Mouse (Mus musculus) left cerebral cortex, postnatal 10 days (tissue): ENCODE results near the gene Parp4. TPM values are rescaled to one million over a fixed set of nuclear protein-coding genes. Genes with fewer than 3 reads are reported as not detected.

Experiments used
- DNase-seq, 2 experiments: peaks; one replicate each; pipeline ENCODE4 v3.0.0; 2021 to 2022; ENCODE audit warnings: low spot score in 2 of 2, mixed read lengths in 1 of 2; ENCODE audit errors: extremely low spot score in 1 of 2
- intact Hi-C: fragments of 180-260 bp; cut with DNase I; formaldehyde crosslinking; loops from one replicate; pipeline ENCODE4 v1.15.1; 2025
- total RNA-seq, 2 experiments: library from RNA; stranded (reverse); gene quantifications; 2 replicates each; pipeline ENCODE4 v1.2.3; 2021

The Parp4 gene
- total RNA-seq, 2 experiments from 2014 or later, result 1.8 to 3.6 TPM

DNA sequence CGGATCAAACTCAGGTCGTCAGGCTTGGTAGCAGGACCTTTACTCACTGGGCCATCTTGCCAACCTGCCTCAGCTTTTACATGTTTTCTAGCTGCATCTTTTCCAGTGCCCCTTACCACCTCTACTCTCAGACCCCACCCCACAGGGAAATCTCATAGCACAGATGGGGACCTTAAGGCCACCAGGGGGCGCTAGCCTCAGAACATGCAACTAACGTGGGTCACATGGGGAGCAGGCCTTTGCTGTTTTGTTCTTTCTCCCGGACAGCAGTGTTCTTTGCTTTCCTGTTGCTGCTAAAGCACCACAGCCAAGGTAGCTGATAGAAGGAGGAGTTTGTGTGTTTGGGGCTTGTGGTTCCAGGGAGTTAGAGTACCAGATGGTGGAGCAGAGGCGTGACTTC lies 23.3 kb downstream of the Parp4 start:
- peak in 1 of 2 experiments; percentile 57 for DNase-seq
- intact Hi-C loops, result no loop called here

DNA sequence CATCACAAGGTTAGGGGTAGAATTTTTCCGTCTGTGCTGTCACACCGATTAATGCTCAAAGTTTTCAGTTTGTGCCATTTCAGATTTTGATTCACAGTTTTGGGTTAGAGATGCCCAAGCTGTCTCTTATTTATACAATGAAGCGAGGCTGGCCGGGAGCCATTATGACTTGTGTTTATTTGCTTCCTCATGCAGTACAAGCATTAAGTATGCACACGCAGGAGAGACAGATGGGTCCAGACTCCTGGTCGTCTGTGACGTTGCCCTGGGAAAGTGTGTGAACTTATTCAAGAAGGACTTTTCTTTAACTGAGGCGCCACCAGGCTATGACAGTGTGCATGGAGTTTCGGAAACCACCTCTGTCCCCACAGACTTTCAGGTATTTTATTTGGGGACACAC lies 26.6 kb downstream of the Parp4 start:
- no peak for DNase-seq
- intact Hi-C loops, result no loop called here

DNA sequence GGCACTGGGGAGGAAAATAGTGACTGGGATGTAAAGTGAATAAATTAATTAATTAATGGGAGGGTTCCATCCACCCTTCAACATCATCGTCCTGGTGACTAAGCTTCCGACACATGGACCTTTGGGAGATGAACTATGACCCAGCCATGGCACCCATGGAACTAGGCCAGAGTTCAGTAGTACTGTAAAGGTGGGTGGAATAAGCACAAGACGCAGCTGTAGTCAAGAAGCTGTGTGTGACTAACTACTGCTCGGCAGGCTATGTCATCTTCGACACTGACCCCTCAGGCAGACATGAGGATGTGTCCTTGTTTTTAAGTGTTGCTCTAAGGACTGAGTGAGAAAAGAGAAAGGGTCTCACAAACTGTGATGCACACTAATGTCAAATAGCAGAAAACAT lies 29.0 kb downstream of the Parp4 start:
- intact Hi-C loops, result no loop called here
- no peak for DNase-seq

DNA sequence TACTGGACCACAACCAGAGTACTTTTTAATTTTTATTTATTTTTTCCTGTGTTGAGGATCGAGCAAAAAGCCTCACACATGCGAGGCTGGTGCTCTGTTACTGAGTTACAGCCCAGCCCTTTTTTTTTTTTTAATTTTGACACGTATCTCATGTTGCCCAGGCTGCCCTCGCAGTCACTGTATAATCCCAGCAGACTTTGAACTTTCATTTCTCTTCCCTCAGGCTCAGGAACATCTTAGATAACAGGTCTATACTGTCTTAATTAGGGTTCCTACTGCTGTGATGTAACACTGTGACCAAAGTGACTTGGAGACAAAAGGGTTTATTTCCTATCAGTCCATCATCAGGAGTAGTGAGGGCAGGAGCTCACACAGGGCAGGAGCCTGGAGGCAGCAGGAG lies 29.7 kb downstream of the Parp4 start:
- intact Hi-C loops, result no loop called here
- no peak for DNase-seq

DNA sequence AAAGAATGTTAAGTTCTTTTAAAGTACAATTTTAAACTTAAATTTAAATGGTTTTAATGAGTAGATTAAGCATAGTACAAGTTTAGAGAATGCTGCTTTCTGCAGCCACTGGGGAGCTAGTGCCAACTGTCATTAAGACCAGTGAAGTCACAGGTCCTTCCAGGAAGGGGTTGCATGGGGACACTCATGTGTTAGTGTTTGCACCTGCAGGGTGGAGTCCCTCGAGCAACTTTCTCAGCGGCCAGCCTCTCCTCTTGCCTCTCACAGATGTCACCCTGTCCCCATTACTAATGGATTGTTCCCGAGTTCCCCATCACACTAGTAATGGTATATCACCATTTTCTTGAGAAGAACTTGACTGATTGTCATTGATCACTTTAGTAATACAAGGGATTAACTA lies 37.8 kb downstream of the Parp4 start:
- DNase-seq, result no peak
- intact Hi-C loops, result no loop called here

DNA sequence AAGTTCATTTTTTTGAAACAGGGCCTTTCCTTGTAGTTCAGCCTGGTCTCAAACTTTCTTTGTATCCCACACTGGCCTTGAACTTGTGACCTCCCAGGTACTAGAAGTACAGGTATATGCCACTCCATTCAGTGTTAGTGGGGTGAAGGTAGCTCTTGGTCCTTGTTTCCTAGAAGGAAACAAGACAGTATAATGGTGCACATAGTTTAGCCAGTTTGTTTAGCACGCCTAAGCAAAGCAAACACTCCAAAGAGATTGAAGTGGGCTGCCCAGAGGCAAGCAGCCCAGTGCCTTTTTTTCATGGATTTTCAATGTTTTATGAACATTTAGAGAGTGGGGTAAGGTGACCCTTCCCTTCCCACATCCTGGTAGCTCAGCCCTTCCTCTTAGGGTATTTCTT lies 42.1 kb downstream of the Parp4 start:
- intact Hi-C loops, result no loop called here
- no peak for DNase-seq

DNA sequence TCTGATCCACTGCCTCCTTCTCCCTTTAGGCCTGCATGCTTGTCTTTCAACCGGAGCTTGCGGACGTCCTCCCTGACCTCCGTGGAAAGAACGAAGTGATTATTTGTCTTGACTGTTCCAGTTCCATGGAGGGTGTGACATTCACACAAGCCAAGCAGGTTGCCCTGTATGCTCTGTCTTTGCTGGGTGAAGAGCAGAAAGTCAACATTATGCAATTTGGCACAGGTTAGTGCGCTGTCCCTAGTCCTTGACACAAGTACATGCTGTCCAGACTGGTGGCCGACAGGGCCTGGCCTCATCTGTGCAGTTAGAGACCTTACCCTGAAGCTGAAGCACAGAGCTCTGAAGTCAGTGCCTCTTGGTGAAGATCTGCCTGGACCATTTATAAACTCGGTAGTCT lies 45.0 kb downstream of the Parp4 start:
- DNase-seq, result no peak
- intact Hi-C loops, result no loop called here

DNA sequence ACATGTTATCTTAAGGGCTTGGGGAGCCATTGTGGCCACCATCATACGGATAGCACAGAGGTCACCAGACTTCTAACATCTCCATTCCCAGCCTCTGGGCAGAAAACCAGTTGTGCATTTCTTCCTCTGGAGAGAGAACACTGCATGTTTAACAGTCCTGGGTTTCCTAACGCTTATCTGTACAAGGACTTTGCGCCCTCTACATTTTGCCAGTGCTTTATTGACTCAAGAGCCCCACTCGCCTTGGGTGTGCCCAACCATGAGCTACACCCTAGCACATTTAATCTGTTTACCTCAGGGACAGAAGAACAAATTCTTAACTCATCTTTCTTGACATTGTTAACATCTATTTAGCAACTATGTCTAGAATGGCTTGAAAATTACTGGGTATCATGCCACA lies 50.8 kb downstream of the Parp4 start:
- intact Hi-C loops, result no loop called here
- DNase-seq, result no peak

DNA sequence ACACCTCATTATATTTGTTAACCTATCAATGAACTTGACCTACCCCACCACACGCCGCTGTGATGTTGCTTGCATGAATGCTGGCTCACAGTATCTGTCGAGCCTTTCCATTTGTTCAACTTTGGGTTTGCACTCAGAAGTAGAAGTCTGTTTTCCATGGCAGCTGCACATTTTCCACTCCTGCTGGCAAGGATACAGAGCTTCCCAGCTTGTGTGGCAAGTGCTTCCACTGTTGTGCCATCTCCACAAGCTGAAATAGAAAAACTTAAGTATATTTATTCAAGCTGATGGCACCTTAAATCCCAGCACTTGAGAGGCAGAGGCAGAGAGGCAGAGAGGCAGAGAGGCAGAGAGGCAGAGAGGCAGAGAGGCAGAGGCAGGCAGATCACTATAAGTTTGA lies 52.9 kb downstream of the Parp4 start:
- DNase-seq, result peak; percentile 29 to 67
- intact Hi-C loops, result no loop called here

DNA sequence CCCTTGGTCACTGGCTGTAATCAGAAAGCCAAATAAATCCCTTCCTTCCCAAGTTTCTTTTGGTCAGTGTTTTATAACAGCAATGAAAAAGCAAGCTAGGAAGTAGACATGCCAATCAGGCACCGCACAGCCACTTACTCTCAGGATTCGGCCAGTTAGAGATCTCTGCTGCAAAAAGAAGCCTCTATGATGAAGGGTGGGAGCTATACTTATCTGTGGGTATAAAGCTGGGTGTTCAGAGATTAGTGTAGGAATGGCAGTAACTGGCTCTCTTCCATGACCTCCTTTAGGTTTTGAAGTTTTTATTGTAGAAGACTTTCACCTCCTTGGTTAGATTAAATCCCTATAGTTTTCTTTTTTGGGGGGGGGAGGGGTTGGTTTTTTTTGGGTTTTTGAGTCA lies 55.7 kb downstream of the Parp4 start:
- no peak for DNase-seq
- intact Hi-C loops, result no loop called here

DNA sequence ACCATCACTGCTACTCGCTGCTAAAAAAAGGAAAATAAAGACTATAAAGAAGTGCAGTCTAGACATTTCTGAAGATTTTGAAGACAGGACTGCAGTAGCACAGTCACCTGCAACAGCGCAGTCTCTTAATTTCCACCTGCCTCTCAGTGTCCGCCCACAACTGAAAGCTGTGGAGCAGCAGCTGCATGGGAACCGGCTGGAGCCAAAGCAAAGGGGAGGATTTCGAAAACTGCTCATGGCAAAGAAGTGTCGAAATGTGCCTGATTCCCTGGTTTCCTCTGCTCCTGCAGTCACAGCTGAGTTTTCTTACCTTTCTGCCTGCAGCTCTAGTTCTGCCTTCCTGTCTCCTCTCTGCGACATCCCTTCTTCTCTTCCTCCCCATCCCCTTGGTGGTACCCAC lies 71.8 kb downstream of the Parp4 start:
- DNase-seq, result no peak
- intact Hi-C loops, result no loop called here

DNA sequence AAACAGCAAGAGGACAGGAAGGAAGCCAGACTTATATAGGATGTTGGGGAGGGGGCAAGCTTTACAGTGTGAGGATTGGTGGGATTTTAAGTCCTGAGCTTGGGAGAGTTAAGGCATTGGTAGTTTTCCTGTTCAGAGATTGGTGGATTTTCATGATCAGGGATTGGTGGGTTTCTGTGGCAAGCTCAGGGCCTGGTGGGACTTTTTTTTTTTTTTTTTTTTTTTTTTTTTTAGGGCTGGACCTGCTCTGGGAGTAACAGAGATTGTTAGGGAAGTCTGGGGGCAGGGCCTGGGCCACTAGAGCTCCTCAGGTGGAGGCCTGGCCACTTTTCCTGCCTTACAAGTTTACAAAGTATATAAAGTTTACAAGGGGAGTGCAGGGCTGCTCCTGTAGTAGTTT lies 74.0 kb downstream of the Parp4 start:
- DNase-seq, result no peak
- intact Hi-C loops, result no loop called here

DNA sequence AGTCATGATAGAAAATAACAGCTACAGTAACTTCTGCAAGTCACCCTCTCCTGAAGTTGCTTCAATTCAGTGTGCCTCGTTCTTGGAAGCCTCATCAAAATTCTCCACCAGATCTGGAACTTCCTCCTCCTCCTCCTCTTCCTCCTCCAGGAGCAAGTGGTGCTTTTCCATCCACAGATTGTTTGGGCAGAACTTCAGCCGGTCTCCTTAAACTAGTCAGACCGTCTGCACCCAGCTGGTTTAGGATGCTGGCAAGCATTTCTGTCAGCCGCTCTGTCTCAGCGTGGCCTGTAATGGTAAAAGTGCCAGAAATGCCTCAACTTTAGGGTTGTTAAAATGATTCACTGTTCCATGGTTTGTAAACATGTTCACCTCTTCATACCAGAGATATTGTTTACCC lies 90.2 kb downstream of the Parp4 start:
- no peak for DNase-seq
- intact Hi-C loops, result loop anchor here (5.0 to 10.0 kb wide), 2 partner anchors 88 to 291 kb away; partner anchors contain the start of genes Cenpj and Parp4

DNA sequence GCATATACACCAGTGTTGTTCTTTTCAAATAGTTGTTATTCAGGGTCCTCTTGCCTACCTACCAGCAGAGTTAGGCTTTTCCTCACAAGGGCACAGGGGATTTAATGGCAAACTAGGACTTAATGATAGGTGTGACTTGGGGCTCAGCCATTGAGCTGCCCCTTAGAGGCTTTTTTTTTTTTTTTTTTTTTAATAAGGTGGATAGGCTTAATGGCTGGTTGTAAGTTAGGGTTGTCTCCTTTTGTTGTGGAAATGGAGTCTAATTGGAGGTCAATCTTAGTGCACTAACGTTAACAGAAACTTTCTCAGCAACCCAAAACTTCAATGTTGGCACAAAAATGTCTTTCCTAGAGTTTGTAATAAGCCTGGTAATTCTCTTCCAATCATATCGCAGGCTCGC lies 91.5 kb downstream of the Parp4 start:
- intact Hi-C loops, result loop anchor here (5.0 to 10.0 kb wide), 2 partner anchors 90 to 292 kb away; partner anchors contain the start of genes Cenpj and Parp4
- DNase-seq, result no peak

DNA sequence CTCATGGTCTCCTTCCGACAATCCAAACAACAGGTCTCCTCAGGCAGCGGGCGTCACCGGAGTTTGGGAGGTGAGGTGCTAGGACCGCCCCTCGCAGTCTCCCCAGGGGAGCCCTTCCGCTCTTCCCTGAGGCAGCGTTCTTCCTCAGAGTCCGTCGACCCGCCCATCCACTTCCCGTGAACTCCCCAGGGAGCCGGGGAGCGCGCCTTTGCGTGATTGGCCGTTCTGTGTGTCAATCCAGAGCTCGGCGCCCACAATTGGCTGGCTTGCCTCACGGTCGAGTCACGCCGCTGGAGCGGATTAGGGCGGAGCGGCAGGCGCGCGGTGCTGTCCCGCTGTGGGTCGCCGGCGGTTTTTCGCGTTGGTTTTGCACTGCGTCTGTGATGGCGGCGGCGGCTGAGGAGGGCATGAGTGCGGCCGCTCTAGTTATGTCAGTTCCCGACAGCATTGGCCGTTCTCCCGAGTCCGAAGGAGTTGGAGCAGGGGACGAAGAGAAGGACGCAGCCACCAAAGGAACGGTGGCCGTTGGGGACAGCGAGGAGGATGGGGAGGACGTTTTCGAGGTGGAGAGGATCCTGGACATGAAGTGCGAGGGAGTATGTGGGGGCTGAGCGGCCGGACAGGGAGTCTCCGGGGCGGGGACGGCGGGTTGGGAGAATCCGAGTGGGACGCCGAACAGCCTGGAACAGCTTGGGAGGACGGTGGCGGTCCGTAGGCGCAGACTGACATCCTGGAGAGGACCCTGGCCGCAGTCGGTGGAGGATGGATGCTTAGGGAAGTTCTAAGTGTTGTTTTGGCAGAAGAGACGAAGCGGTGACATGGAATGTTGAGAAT lies 92.8 kb downstream of the Parp4 start, which contains the start of gene Mphosph8:
Gene Mphosph8, plus strand, starts transcription at position 280 of the 834 bp plus-strand sequence.
- DNase-seq, result peak; percentile 99 to 100
- intact Hi-C loops, result loop anchor here (5.0 to 10.0 kb wide), 2 partner anchors 91 to 293 kb away; partner anchors contain the start of genes Cenpj and Parp4

DNA sequence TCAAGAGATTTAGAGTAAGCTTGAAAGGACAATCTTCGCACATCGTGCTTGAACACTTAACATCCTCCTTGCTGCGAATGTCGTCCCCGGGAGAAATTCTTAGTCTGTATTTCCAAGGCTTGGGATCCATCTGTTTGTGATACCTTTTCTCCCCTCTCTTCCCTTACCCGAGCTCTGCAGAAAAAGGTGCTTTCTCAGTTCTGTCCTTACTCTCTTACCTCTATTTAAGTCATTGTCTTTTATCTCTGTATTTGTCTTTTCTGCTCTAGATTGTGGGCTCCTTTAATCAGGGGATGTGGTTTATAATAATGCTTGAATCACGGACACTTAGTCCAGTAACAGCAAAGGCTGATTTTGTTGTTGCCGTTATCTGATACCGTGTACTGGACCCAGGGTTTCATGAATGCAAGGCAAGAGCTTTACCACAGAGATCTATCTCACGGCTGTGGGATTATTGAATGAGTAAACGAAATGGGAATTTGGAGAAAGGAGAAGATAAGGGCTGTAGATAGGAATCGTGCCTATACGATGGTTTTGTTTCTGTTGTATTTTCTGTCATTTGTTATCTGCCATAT lies 93.7 kb downstream of the Parp4 start:
- no peak for DNase-seq
- intact Hi-C loops, result loop anchor here (5.0 to 10.0 kb wide), 2 partner anchors 92 to 294 kb away; partner anchors contain the start of genes Cenpj and Parp4

DNA sequence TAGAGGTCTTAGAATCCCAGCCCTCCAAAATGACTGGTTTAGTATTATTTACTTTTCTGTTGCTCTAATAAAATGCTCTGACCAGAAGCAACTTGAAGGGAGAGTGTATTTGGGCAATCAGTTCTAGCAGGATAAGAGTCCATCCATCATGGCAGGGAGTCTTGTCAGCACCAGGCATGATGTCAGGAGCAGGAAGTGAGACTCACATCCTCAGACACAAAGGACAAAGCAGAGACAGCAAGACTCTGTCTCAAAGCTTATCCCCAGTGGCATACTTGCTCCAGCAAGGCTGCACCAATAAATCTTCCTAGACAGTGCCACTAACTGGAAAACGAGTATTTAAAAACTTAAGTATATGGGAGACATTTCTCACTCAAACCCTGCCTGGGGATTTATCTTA lies 110.0 kb downstream of the Parp4 start:
- intact Hi-C loops, result no loop called here
- DNase-seq, result no peak

DNA sequence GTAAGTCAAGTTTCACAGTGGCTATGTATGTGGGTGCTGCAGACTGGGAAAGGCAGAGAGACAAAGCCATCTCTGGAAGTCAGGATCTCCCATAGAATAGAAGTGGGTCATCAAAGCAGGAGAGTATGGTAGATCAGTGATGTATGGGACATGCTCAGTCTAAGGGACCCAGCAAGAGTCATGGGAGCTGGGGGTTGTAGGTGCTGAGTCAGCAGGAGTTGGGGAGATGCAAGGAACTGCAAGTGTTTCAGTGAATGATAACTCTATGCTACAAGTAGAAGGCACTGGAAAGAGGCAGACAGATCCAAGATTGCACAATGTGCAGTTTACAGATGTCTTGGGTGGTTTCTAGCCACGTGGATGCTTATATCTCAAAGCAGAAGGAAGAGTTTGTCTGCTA lies 113.7 kb downstream of the Parp4 start:
- DNase-seq, result no peak
- intact Hi-C loops, result no loop called here

DNA sequence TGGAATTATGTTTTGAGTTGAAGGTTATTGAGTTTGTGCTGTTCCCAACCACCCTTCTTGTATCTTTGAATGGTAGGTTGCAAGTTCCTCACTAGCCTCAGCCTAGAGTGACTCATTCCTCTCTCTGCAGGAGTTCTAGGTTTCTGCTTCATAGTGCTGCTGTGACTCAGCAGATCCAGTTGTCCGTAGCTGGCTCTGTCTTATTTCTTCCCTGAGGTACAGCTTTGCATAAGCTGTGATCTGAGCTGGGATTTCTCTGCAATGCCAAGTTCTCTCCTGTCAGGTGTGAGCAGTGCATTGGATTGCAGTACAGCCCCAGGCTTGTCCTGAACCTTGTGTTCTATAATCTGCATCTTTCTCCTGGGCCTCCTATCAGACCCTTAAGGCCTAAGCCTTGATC lies 114.3 kb downstream of the Parp4 start:
- intact Hi-C loops, result loop anchor here (10.0 kb wide), 1 partner anchor 255 kb away; no protein-coding TSS in a partner anchor
- no peak for DNase-seq

DNA sequence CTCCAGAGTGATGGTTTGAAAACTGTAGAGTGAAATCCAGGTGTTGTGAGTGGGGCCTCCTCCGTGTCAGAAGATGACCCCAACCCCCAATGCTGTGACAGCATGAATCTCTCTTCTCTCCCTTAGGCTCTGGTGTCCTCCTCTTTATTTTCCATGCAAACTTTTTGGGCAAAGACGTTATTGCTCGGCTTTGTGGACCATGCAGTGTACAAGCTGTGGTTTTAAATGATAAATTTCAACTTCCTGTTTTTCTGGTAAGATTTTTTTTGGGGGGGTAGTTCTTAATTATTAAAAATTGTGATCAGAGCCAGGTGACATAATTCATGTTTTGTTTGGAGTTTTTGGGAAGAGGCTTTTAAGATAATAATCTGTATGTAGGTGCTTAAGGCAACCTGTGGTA lies 120.1 kb downstream of the Parp4 start:
- intact Hi-C loops, result loop anchor here (5.0 to 10.0 kb wide), 2 partner anchors 97 to 249 kb away; no protein-coding TSS in a partner anchor
- DNase-seq, result no peak
